Comparison of ENCODE assay signal across 10 mouse cellular contexts in genomic region chr19:5636036-5636570, GRCm38 (mm10). TPM values are rescaled to one million over a fixed set of nuclear protein-coding genes. Genes with fewer than 3 reads are reported as not detected.
DNase-seq lines count a peak whose midpoint lies in the region; ATAC-seq and TF ChIP-seq lines count a peak whose summit lies in the region.
"Had no signal": no experiment of that assay in that cellular context is flagged by ENCODE, and none has a peak within 500 bp of the region (broad histone marks: within the 10 kb centered on the region; RNA-seq: fewer than 3 reads in every experiment).

No protein-coding gene starts in this region.

- H3K4me1 ChIP-seq in heart, embryonic 16.5 days (ENCODE audit: control insufficient read depth, insufficient read depth, low read length): peaks cover 22% of the 10 kb centered on the region
- peaks cover 11% of the 10 kb centered on the region for H3K4me1 ChIP-seq in lung, postnatal 0 days (ENCODE audit: insufficient read depth, low read depth, low read length)
- H3K4me1 ChIP-seq in hindbrain, embryonic 16.5 days (ENCODE audit: control insufficient read depth, insufficient read depth, low read depth, low read length): peaks cover 20% of the 10 kb centered on the region
- peaks cover 7% of the 10 kb centered on the region; the same call in 1 of the 2 replicates for H3K4me1 ChIP-seq in stomach, embryonic 14.5 days (ENCODE audit: control insufficient read depth, insufficient read depth, low read length)

- H3K36me3 ChIP-seq in heart, embryonic 16.5 days (ENCODE audit: control insufficient read depth, insufficient read depth): peaks cover 14% of the 10 kb centered on the region
- H3K36me3 ChIP-seq in lung, postnatal 0 days (ENCODE audit: insufficient read depth, low read length): peaks cover 7% of the 10 kb centered on the region; the same call in 1 of the 2 replicates
- peaks cover 16% of the 10 kb centered on the region for H3K36me3 ChIP-seq in hindbrain, embryonic 16.5 days (ENCODE audit: control insufficient read depth, insufficient read depth, low read length)
- H3K36me3 ChIP-seq in stomach, embryonic 14.5 days (ENCODE audit: control insufficient read depth, insufficient read depth, low read length): peaks cover 24% of the 10 kb centered on the region

- no peak overlapping the region for H3K4me3 ChIP-seq in heart, embryonic 16.5 days (ENCODE audit: low read length)
- no peak overlapping the region for H3K4me3 ChIP-seq in lung, postnatal 0 days (ENCODE audit: low read depth, low read length)
- H3K4me3 ChIP-seq in hindbrain, embryonic 16.5 days (ENCODE audit: low read length): no peak overlapping the region
- no peak overlapping the region for H3K4me3 ChIP-seq in stomach, embryonic 14.5 days (ENCODE audit: low read depth, low read length)

- no peak for DNase-seq in heart, adult 18-20 months
- DNase-seq in lung, postnatal 0 days (ENCODE audit: low spot score): no peak
- DNase-seq in lung, postnatal 4 days: no peak
- no peak for DNase-seq in adrenal gland, adult 2 months
- no peak for DNase-seq in frontal cortex, postnatal 36 days (ENCODE audit: low spot score in 2 of 2)
- DNase-seq: adrenal gland, adult 8-10 months; thymus, postnatal 14 days had no signal

- H3K27ac ChIP-seq in heart, embryonic 16.5 days (ENCODE audit: low read length): 0 out of 2 replicates have a peak overlapping the region, but pooled peaks have one; percentile 12
- peak overlapping the region; percentile 97 for H3K27ac ChIP-seq in lung, postnatal 0 days (ENCODE audit: low read length)
- no peak overlapping the region; the same call in 1 of the 2 replicates for H3K27ac ChIP-seq in hindbrain, embryonic 16.5 days (ENCODE audit: low read depth, low read length)
- H3K27ac ChIP-seq in stomach, embryonic 14.5 days (ENCODE audit: low read length): no peak overlapping the region

- 67% methylated on average over 7 of the region's 7 CpGs for WGBS in heart, embryonic 16.5 days
- WGBS in lung, postnatal 0 days: 67% methylated on average over 7 of the region's 7 CpGs
- 83% methylated on average over 7 of the region's 7 CpGs for WGBS in hindbrain, embryonic 16.5 days
- WGBS in stomach, embryonic 14.5 days: 72% methylated on average over 7 of the region's 7 CpGs

- TF ChIP-seq CTCF in lung, postnatal 0 days (IDR thresholded peaks at IDR 0.05): no peak

- H3K9ac ChIP-seq in heart, embryonic 16.5 days (ENCODE audit: low read length): no peak overlapping the region
- H3K9ac ChIP-seq in lung, postnatal 0 days (replicated peaks; ENCODE audit: low read depth): no peak overlapping the region
- H3K9ac ChIP-seq in hindbrain, embryonic 16.5 days (ENCODE audit: low read depth, low read length): no peak overlapping the region
- H3K9ac ChIP-seq in stomach, embryonic 14.5 days (replicated peaks; ENCODE audit: low read depth, low read length): no peak overlapping the region

- TF ChIP-seq EP300 in lung, postnatal 0 days (IDR thresholded peaks at IDR 0.05): no peak

- H3K9me3 ChIP-seq in heart, embryonic 16.5 days (replicated peaks; ENCODE audit: control insufficient read depth, low read length): no peaks in the 10 kb centered on the region
- no peaks in the 10 kb centered on the region for H3K9me3 ChIP-seq in lung, postnatal 0 days (ENCODE audit: low read length)
- no peaks in the 10 kb centered on the region for H3K9me3 ChIP-seq in hindbrain, embryonic 16.5 days (ENCODE audit: control insufficient read depth, low read length)
- no peaks in the 10 kb centered on the region for H3K9me3 ChIP-seq in stomach, embryonic 14.5 days (ENCODE audit: control insufficient read depth, low read depth, low read length)

- H3K27me3 ChIP-seq in heart, embryonic 16.5 days (ENCODE audit: control insufficient read depth, insufficient read depth, low read length): no peaks in the 10 kb centered on the region
- H3K27me3 ChIP-seq in lung, postnatal 0 days (replicated peaks; ENCODE audit: insufficient read depth, low read length): no peaks in the 10 kb centered on the region
- H3K27me3 ChIP-seq in hindbrain, embryonic 16.5 days (replicated peaks; ENCODE audit: control insufficient read depth, insufficient read depth, low read length): no peaks in the 10 kb centered on the region
- H3K27me3 ChIP-seq in stomach, embryonic 14.5 days (ENCODE audit: control insufficient read depth, insufficient read depth, low read length): no peaks in the 10 kb centered on the region

- no peak for ATAC-seq in heart, embryonic 16.5 days (replicated peaks; ENCODE audit: extremely low read depth, insufficient read depth, low FRiP score)
- ATAC-seq in lung, postnatal 0 days: no peak
- no peak for ATAC-seq in hindbrain, embryonic 16.5 days
- no peak for ATAC-seq in stomach, embryonic 14.5 days (ENCODE audit: insufficient number of reproducible peaks, insufficient read depth, low FRiP score, low read depth)

- peak overlapping the region; percentile 95; the same call in 1 of the 2 replicates for H3K4me2 ChIP-seq in heart, embryonic 16.5 days (ENCODE audit: low read depth, low read length)
- H3K4me2 ChIP-seq in lung, postnatal 0 days (replicated peaks; ENCODE audit: low read depth, low read length): 0 out of 2 replicates have a peak overlapping the region, but pooled peaks have one; percentile 86
- peak overlapping the region; percentile 96 for H3K4me2 ChIP-seq in hindbrain, embryonic 16.5 days (ENCODE audit: low read length)
- H3K4me2 ChIP-seq in stomach, embryonic 14.5 days (replicated peaks; ENCODE audit: low read depth, low read length): peak overlapping the region; percentile 79

RNA-seq across cellular contexts. Expression of gene Rela, which starts 1.2 kb away (rescaled TPM):
- 37.7 and 38.2 TPM in 2 replicates for polyA plus RNA-seq in heart, embryonic 16.5 days (2015; fragmentation: Nextera tagmentation; extraction: Ambion mirVana)
- total RNA-seq in heart, adult 18-20 months (2021): 10 to 100 TPM; 25.4 to 30.2 TPM
- 50.1 and 51.5 TPM in 2 replicates for polyA plus RNA-seq in lung, postnatal 0 days (2015; fragmentation: Nextera tagmentation; extraction: Ambion mirVana)
- 35.7 and 38.7 TPM in 2 replicates for polyA plus RNA-seq in hindbrain, embryonic 16.5 days (2015; fragmentation: Nextera tagmentation; extraction: Ambion mirVana)
- polyA plus RNA-seq in stomach, embryonic 14.5 days (2014; fragmentation: Nextera tagmentation; extraction: Ambion mirVana): 49.0 and 52.2 TPM in 2 replicates
- 100 to 1,000 TPM in 1 of 2 experiments, 10 to 100 TPM in 1; 89.8 to 149 TPM for total RNA-seq in adrenal gland, adult 2 months (2021)
- polyA plus RNA-seq in adrenal gland, adult 2 months (2012; rRNA removed): 163 and 221 TPM in 2 replicates

RNA-seq across cellular contexts. Expression of gene Kat5, which starts 26.1 kb away (rescaled TPM):
- 30.3 and 31.8 TPM in 2 replicates for polyA plus RNA-seq in heart, embryonic 16.5 days (2015; fragmentation: Nextera tagmentation; extraction: Ambion mirVana)
- total RNA-seq in heart, adult 18-20 months (2021): 10 to 100 TPM; 20.5 to 31.3 TPM
- 51.1 and 51.9 TPM in 2 replicates for polyA plus RNA-seq in lung, postnatal 0 days (2015; fragmentation: Nextera tagmentation; extraction: Ambion mirVana)
- polyA plus RNA-seq in hindbrain, embryonic 16.5 days (2015; fragmentation: Nextera tagmentation; extraction: Ambion mirVana): 63.3 and 70.6 TPM in 2 replicates
- polyA plus RNA-seq in stomach, embryonic 14.5 days (2014; fragmentation: Nextera tagmentation; extraction: Ambion mirVana): 30.5 and 37.0 TPM in 2 replicates
- total RNA-seq in adrenal gland, adult 2 months (2021): 10 to 100 TPM; 75.5 to 76.9 TPM
- polyA plus RNA-seq in adrenal gland, adult 2 months (2012; rRNA removed): 43.8 and 54.1 TPM in 2 replicates

RNA-seq across cellular contexts. Expression of gene Sipa1, which starts 27.4 kb away (rescaled TPM):
- polyA plus RNA-seq in heart, embryonic 16.5 days (2015; fragmentation: Nextera tagmentation; extraction: Ambion mirVana): 23.5 and 24.9 TPM in 2 replicates
- 10 to 100 TPM; 20.3 to 24.1 TPM for total RNA-seq in heart, adult 18-20 months (2021)
- 32.6 and 38.2 TPM in 2 replicates for polyA plus RNA-seq in lung, postnatal 0 days (2015; fragmentation: Nextera tagmentation; extraction: Ambion mirVana)
- 14.3 and 19.1 TPM in 2 replicates for polyA plus RNA-seq in hindbrain, embryonic 16.5 days (2015; fragmentation: Nextera tagmentation; extraction: Ambion mirVana)
- polyA plus RNA-seq in stomach, embryonic 14.5 days (2014; fragmentation: Nextera tagmentation; extraction: Ambion mirVana): 15.2 and 19.4 TPM in 2 replicates
- 10 to 100 TPM; 39.8 to 62.1 TPM for total RNA-seq in adrenal gland, adult 2 months (2021)
- 165 and 177 TPM in 2 replicates for polyA plus RNA-seq in adrenal gland, adult 2 months (2012; rRNA removed)

RNA-seq across cellular contexts. Expression of gene Rnaseh2c, which starts 34.4 kb away (rescaled TPM):
- polyA plus RNA-seq in heart, embryonic 16.5 days (2015; fragmentation: Nextera tagmentation; extraction: Ambion mirVana): 76.7 and 80.0 TPM in 2 replicates
- total RNA-seq in heart, adult 18-20 months (2021): 10 to 100 TPM; 56.5 to 59.3 TPM
- 59.6 and 68.5 TPM in 2 replicates for polyA plus RNA-seq in lung, postnatal 0 days (2015; fragmentation: Nextera tagmentation; extraction: Ambion mirVana)
- 62.0 and 75.4 TPM in 2 replicates for polyA plus RNA-seq in hindbrain, embryonic 16.5 days (2015; fragmentation: Nextera tagmentation; extraction: Ambion mirVana)
- polyA plus RNA-seq in stomach, embryonic 14.5 days (2014; fragmentation: Nextera tagmentation; extraction: Ambion mirVana): 113 and 119 TPM in 2 replicates
- total RNA-seq in adrenal gland, adult 2 months (2021): 100 to 1,000 TPM; 109 to 147 TPM
- 97.9 and 99.7 TPM in 2 replicates for polyA plus RNA-seq in adrenal gland, adult 2 months (2012; rRNA removed)

RNA-seq across cellular contexts. Expression of gene Map3k11, which starts 52.4 kb away (rescaled TPM):
- 24.4 and 26.8 TPM in 2 replicates for polyA plus RNA-seq in heart, embryonic 16.5 days (2015; fragmentation: Nextera tagmentation; extraction: Ambion mirVana)
- total RNA-seq in heart, adult 18-20 months (2021): 10 to 100 TPM; 21.5 to 25.2 TPM
- polyA plus RNA-seq in lung, postnatal 0 days (2015; fragmentation: Nextera tagmentation; extraction: Ambion mirVana): 36.8 and 36.9 TPM in 2 replicates
- polyA plus RNA-seq in hindbrain, embryonic 16.5 days (2015; fragmentation: Nextera tagmentation; extraction: Ambion mirVana): 9.2 and 13.2 TPM in 2 replicates
- polyA plus RNA-seq in stomach, embryonic 14.5 days (2014; fragmentation: Nextera tagmentation; extraction: Ambion mirVana): 20.0 and 21.5 TPM in 2 replicates
- 10 to 100 TPM; 42.6 to 44.2 TPM for total RNA-seq in adrenal gland, adult 2 months (2021)
- polyA plus RNA-seq in adrenal gland, adult 2 months (2012; rRNA removed): 102 and 104 TPM in 2 replicates

Comparison
In these comparisons a context has a peak if more than half of its experiments do, and no peak if none do; other contexts are left out.
1. H3K27ac ChIP-seq: peak in heart, embryonic 16.5 days (single experiment) and lung, postnatal 0 days (single experiment); none in hindbrain, embryonic 16.5 days (single experiment) and stomach, embryonic 14.5 days (single experiment).
2. Peak in every context shown above with its lines, with median percentiles within 50 percentile points of each other: H3K4me2 ChIP-seq.